Mouse (Mus musculus) cerebellum, adult 2 months (tissue): ENCODE measurements around the gene Olfr874. TPM values are rescaled to one million over a fixed set of nuclear protein-coding genes. Genes with fewer than 3 reads are reported as not detected.

ENCODE experiments used
- DNase-seq, 2 experiments: peaks; one replicate each; pipeline ENCODE4 v3.0.0; 2021
- H3K27ac ChIP-seq: fragments of 200-500 bp; 2 replicates; pipeline ENCODE4 v1.5.1; 2012; ENCODE audit warnings: low read length, control low read depth, inconsistent platforms; ENCODE audit not compliant: insufficient read depth
- H3K27me3 ChIP-seq: fragments of 200-500 bp; 2 replicates; pipeline ENCODE4 v1.6.1; 2012; ENCODE audit warnings: inconsistent platforms, mild to moderate bottlenecking, low read length, moderate library complexity; ENCODE audit not compliant: control insufficient read depth, insufficient read depth
- H3K4me1 ChIP-seq: fragments of 200-500 bp; 2 replicates; pipeline ENCODE4 v1.6.1; 2011; ENCODE audit warnings: low read length; ENCODE audit not compliant: control insufficient read depth, insufficient read depth
- H3K4me3 ChIP-seq: fragments of 200-500 bp; replicated peaks from 2 replicates; pipeline ENCODE3; 2011; ENCODE audit warnings: mild to moderate bottlenecking, low read depth, low read length, control low read depth; ENCODE audit not compliant: insufficient read depth
- CTCF ChIP-seq: fragments of 200-500 bp; IDR thresholded peaks from 2 replicates; pipeline ENCODE4 v1.5.1; 2011; ENCODE audit warnings: low read depth, mild to moderate bottlenecking, control low read depth, low read length, moderate library complexity, borderline replicate concordance; ENCODE audit not compliant: insufficient read depth
- POLR2A ChIP-seq: fragments of 200-500 bp; IDR thresholded peaks from 2 replicates; pipeline ENCODE4 v1.6.1; 2011; ENCODE audit warnings: low read length, control low read depth, borderline replicate concordance; ENCODE audit not compliant: insufficient read depth
- WGBS: fragments of 180-500 bp; shearing (Covaris S2); methylation state at CpG from one replicate; pipeline ENCODE4 v1.1.7; 2018; 5-methylcytosine and 5-hydroxymethylcytosine counted together
- polyA plus RNA-seq: library from polyadenylated mRNA; depleted of rRNA; stranded (reverse); fragments of >200 nt; gene quantifications from 2 replicates; pipeline ENCODE4 v1.2.3, GENCODE M21; 2012; rRNA removed

Olfr874 gene
- not detected in 2 replicates for polyA plus RNA-seq

DNA sequence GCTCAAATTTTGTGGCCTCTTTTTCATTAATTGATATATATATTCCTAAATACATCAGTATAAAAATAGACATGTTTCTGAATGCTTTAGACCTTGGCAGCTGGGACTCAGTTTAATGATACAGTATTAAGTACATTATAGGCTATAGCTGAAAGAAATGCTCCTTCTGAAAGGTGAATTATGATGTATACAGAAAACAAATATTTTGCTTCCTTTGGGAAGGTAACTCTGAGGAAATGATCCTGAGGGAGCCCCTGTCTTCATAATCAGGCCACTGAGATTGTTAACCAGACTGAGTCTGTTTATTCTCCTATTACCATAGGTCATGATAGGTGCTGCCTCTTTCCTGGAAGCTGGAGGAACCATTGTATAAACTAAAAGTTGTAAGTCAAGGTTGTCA, at the start of gene Olfr874:
Gene Olfr874, plus strand, starts transcription at position 301 of the 400 bp plus-strand sequence.
- no peaks in the 10 kb centered on the region for H3K27me3 ChIP-seq
- no peak within 1 kb of the TSS for H3K4me3 ChIP-seq
- TF ChIP-seq CTCF: no peak
- TF ChIP-seq POLR2A: no peak
- no peak within 1 kb of the TSS for H3K27ac ChIP-seq
- no peaks in the 10 kb centered on the region for H3K4me1 ChIP-seq
- no peak for DNase-seq

- H3K4me1 ChIP-seq: no peaks in the 10 kb centered on the region
- 89% methylated on average over 1 of the region's 1 CpGs for WGBS
- DNase-seq: no peak
- TF ChIP-seq CTCF: no peak
- no peak for TF ChIP-seq POLR2A
- no peak within 1 kb of the TSS for H3K4me3 ChIP-seq
- no peaks in the 10 kb centered on the region; the same call in 1 of the 2 replicates for H3K27me3 ChIP-seq
- H3K27ac ChIP-seq: no peak within 1 kb of the TSS
Measured at GRCm38 (mm10) chr9:37716150-37716549, 28.8 kb upstream of the Olfr874 start, which contains the start of gene Olfr160. Olfr160 (minus strand) TSS chr9:37716250.

DNA sequence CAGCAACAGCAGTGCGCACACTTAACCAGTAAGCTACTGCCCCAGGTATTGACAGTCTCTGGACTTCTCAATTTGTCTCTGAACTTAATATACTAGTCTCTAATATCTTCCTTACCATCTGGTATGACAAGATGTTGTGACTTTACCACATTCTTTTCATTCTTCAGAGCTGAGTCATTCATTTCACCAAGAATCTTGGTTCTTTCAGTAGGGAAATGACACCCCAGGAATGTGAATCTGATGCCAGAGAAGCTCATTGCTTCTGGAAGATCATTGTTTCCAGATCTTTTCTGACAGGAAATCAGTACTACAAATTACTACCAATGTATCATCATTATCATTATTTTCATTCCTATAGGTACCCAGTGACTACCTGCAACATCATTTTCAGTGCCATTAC, 10.6 kb upstream of the Olfr874 start:
- H3K27me3 ChIP-seq: no peaks in the 10 kb centered on the region
- WGBS: 100% methylated on average over 1 of the region's 1 CpGs
- no peak overlapping the region for H3K4me3 ChIP-seq
- TF ChIP-seq CTCF: no peak
- H3K27ac ChIP-seq: no peak overlapping the region
- H3K4me1 ChIP-seq: no peaks in the 10 kb centered on the region
- no peak for DNase-seq

DNA sequence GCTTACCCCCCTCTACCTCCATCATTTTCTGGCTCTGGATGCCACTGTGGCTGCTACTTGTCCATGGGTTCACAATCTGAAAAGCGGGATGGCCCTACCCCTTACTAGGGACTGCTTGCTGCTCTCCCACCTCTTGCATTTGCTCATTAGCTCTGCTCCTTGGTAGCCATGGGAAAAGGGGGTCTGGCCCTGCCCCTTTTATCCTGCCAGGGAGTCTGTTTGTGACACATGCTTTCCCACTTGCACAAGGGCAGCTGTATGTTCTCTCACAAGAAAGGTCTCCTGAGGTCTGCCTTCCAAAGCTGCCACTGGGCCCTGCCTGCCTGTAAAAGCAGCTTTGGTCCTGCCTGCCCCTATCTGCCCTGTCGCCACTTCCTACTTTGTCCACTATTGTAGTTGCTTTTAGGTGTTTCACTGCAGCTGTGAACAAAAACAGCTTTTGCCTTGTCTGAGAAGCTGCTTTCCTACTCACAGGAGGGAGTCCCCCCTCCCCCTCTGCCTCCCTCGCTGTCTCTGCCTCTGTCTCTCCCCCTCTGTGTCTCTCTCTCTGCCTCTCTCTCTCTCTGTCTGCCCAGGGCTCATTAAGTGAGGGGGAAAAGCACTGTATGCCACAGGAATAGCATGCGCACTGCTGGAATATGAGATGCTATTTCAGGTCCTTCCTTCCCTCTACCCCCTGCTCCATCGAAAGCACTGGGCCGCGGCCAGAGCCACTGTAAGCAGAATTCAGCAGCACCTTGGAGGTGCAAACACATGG, 5.6 kb downstream of the Olfr874 start:
- no peak overlapping the region for H3K4me3 ChIP-seq
- no peak for DNase-seq
- 26% methylated on average over 7 of the region's 7 CpGs for WGBS
- TF ChIP-seq POLR2A: no peak
- no peak for TF ChIP-seq CTCF
- no peaks in the 10 kb centered on the region for H3K27me3 ChIP-seq
- no peaks in the 10 kb centered on the region for H3K4me1 ChIP-seq
- H3K27ac ChIP-seq: no peak overlapping the region

- H3K4me3 ChIP-seq: no peak overlapping the region
- no peak overlapping the region for H3K27ac ChIP-seq
- WGBS: 63% methylated on average over 2 of the region's 2 CpGs
Measured at GRCm38 (mm10) chr9:37751467-37751866, 6.6 kb downstream of the Olfr874 start.

GRCm38 (mm10) chr9:37752006-37752405, 7.1 kb downstream of the Olfr874 start:
- DNase-seq: no peak
- 65% methylated on average over 4 of the region's 4 CpGs for WGBS

More at GRCm38 (mm10) chr9:37751467-37751866, 6.6 kb downstream of the Olfr874 start:
- no peak for DNase-seq
- H3K4me1 ChIP-seq: no peaks in the 10 kb centered on the region
- no peaks in the 10 kb centered on the region for H3K27me3 ChIP-seq
- TF ChIP-seq CTCF: no peak
- TF ChIP-seq POLR2A: no peak

GRCm38 (mm10) chr9:37761728-37762127, 16.8 kb downstream of the Olfr874 start:
- Histone ChIP-seq H3K27me3 (no peaks in the 10 kb centered on the region), H3K4me1 (no peaks in the 10 kb centered on the region), H3K27ac (no peak overlapping the region), H3K4me3 (no peak overlapping the region)
- WGBS: 74% methylated on average over 2 of the region's 2 CpGs
- DNase-seq: no peak
- TF ChIP-seq POLR2A (no peak), CTCF (no peak)

More at GRCm38 (mm10) chr9:37752006-37752405, 7.1 kb downstream of the Olfr874 start:
- Histone ChIP-seq H3K4me3 (no peak overlapping the region), H3K27ac (no peak overlapping the region), H3K4me1 (no peaks in the 10 kb centered on the region), H3K27me3 (no peaks in the 10 kb centered on the region)
- TF ChIP-seq CTCF (no peak), POLR2A (no peak)

DNA sequence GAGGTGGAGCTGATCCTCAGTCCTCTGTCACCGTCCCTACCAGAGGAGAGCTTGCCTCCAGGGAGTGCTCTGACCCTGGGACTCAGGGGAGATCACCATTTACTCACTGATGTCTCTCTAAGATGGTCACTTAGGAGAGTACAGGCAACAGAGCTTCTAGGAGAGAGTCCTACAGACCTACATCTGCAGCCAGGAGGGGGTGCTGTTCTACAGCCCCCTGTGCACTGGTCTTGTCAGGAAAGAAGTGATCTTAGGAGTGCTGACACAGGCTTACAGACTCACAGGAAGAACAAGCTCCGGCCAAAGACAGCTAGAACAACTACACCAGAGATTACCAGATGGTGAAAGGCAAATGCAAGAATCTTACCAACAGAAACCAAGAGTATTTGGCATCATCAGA, 17.6 kb downstream of the Olfr874 start:
- no peak overlapping the region for H3K4me3 ChIP-seq
- WGBS: 50% methylated on average over 2 of the region's 2 CpGs
- TF ChIP-seq POLR2A (no peak), CTCF (no peak)
- H3K27me3 ChIP-seq: no peaks in the 10 kb centered on the region
- H3K27ac ChIP-seq: no peak overlapping the region
- H3K4me1 ChIP-seq: no peaks in the 10 kb centered on the region
- DNase-seq: no peak

- DNase-seq: no peak
- Histone ChIP-seq H3K27ac (no peak overlapping the region), H3K4me1 (no peaks in the 10 kb centered on the region), H3K4me3 (no peak overlapping the region), H3K27me3 (no peaks in the 10 kb centered on the region)
- TF ChIP-seq CTCF (no peak), POLR2A (no peak)
- 63% methylated on average over 2 of the region's 2 CpGs for WGBS
Measured at GRCm38 (mm10) chr9:37770661-37771060, 25.8 kb downstream of the Olfr874 start.
